Mouse (Mus musculus) adrenal gland, adult 8-10 months (tissue): ENCODE results near the gene Cntn5. TPM values are rescaled to one million over a fixed set of nuclear protein-coding genes. Genes with fewer than 3 reads are reported as not detected.

Experiments used
- DNase-seq: peaks from one replicate; pipeline ENCODE4 v3.0.0; 2022
- total RNA-seq, 4 experiments: library from RNA; stranded (reverse); gene quantifications; 2 replicates each; pipeline ENCODE4 v1.2.4; 2022

The Cntn5 gene
- total RNA-seq, 4 experiments from 2014 or later = not detected

DNA sequence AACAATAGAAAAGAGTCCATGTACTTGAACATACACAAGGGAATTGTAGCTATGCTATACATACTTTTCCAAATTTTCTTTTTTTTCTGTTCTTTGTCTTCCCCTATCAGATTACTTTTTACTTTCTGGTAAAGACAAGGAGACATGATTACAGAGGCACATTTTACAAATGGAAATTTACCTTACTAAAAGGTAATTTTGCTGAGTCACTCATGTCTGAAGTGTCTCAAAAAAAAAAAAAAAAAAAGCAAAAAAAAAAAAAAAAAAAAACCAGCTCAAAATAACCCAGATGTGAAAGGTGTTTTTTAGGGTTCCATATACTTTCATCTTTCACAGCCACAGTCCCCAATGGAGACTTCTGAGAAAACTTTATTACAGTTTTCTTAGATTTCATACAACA, 492.5 kb downstream of the Cntn5 start:
- DNase-seq = no peak

DNA sequence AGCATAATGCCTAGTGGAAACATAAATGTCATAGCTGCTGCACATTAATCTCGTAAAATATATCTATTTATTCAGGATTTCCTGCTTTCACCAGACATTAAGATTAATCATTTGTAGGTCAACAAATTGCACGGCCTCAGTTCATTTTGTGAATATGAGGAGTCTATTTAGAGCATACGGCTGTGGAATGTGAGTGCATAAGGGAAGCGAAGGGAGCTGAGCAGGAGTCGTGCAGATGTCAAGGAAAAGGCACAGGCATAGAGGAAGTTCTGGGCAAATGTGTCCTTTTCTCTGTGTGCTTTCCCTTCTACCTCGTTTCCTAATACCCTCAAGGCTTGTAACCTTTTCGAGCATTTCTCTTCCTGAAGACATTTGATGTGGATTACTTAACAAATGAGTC, 504.5 kb downstream of the Cntn5 start:
- DNase-seq = no peak

DNA sequence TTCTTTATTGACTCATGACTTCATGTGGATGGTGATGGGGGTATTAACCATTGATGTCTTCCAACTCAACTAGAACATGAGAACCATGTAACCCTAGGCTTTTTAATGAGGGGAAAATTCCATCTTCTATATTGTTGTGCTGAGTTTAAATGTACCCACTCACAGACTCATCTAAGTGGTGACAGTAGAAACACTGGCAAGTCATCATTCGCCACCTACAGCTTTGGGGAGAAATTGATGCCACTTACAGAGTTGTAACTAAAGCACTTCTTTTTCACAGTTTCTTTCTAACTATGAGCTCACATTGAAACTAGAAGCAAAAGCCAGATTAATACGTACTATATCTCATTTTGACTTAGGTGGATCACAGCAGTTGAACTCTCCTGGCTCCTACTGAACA, 514.7 kb downstream of the Cntn5 start:
- no peak for DNase-seq

DNA sequence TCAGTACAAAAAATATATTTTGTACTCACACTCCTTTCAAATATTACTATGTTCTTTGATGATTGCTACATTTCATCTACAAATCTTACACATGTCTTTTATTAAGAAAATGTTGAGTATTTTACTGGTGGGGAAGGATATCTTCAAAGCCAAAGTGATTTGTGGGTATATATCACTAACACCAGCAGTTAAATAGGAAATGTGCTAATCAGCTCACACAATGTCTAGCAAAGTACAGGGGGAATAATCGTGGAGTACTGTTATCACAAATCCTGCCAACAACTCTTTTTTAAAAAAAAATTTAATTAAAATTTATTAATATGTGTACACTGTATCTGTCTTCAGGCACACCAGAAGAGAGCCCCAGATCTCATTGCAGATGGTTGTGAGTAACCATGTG, 520.1 kb downstream of the Cntn5 start:
- DNase-seq = no peak

DNA sequence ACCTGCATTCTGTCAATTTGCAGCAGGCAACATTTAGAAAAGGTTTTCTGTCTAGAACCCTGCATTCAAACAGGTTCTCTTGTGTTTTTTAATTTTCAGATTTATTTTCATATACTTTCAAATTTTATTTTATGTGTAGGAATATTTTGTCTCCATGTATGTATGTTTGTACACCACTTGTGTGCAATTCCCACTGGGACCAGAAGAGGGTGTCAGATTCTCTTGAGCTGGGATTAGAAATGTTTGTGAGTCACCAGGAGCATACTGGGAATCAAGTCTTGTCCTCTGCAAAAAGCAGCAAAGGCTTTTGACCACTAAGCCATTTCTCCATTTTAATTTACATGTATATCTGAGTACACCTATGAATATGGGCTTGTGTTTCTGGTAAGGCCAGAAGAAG, 521.4 kb downstream of the Cntn5 start:
- no peak for DNase-seq

DNA sequence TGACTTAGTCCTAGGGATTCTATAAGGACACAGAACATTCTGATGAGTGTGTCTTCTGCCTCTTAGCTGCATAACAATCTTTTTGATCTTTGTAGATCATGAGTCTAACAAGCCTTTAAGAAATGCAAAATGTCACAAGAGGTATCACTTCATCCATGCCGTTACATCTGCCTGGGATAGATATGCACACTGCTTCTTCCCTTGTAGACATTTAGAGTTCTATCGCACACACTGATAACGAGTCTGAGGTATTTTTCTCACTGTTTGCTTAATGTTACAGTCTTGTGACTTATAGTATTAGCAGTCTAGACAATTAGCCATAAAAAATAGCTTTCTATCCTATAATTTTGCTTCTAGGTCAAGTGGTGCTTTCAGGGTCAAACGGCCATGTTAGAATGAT, 522.9 kb downstream of the Cntn5 start:
- DNase-seq = no peak

DNA sequence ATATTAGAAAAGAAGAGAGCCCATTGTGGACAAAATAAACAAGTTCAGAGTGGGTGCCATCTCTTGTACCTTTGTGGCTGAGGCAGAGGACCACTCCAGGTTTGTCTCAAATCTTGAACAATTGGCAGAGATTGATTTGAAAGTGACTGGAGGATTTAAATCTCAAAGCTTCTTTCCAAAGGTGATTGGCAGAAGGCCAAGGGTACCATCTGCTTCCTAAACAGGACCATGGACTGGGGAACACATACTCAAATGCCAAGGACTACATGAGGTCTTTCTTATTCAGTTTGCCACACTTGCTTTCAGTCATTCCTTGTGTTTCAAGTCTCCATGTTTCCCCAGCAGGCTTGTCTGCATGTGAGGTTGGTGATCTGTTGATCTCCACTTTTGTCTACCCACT, 528.3 kb downstream of the Cntn5 start:
- no peak for DNase-seq

DNA sequence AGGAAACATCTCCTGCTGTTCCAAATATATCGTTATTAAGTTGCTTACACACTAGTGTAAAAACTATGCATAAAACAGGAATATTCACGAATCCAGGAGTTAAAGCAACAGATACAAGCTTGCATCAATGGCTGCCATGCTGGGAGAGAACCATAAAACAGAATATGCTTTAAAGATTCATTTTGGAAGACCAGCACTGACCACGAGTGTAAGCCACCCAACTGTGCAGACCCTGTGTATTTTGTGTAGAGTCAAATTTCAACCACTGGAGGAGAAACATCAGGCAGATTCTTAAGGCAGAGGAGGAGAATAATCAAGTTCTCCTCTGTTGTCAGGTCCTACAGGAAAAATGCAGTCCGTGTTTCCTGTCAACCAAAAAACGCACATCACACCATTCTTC, 535.6 kb downstream of the Cntn5 start:
- no peak for DNase-seq

- DNase-seq = no peak
Measured at GRCm38 (mm10) chr9:10368410-10368809, 536.2 kb downstream of the Cntn5 start.

GRCm38 (mm10) chr9:10366246-10366955, 538.2 kb downstream of the Cntn5 start:
- no peak for DNase-seq

- DNase-seq = no peak
Measured at GRCm38 (mm10) chr9:10350909-10351655, 553.5 kb downstream of the Cntn5 start.

DNA sequence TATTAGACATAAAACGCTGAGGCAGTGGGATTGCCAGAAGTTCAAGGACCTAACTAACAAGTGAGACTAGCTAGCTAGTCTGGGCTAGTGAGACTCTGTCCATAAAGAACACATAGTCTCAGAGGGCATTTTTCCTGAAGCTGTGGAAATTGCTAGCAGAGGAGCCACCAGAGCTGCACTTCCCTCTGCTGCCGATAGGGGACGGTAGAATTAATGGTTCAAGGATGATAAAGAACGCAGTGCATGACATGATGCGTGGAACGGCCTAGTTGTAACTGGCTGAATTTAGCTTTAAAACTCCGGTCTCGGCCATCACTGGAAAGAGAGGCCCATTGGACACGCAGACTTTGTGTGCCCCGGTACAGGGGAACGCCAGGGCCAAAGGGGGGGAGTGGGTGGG, 555.8 kb downstream of the Cntn5 start:
- no peak for DNase-seq

DNA sequence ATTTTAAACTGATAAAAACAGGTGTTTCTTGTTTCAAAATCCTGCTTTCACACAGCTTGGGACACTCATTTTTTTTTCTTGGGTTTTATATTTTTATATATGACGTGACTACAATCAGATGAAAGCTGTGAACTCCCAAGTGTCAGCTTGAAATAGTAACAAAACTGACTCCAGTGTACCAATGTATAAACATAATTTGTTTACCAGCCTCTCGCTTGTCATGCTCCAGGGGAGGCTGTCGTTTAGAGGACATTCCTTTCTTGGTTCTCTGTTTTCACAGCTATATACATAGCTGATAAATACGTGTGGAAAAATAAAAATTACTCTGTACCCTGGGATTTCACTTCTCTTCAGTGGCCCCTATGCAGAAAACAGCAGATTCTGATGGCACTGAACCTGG, 556.4 kb downstream of the Cntn5 start:
- no peak for DNase-seq

DNA sequence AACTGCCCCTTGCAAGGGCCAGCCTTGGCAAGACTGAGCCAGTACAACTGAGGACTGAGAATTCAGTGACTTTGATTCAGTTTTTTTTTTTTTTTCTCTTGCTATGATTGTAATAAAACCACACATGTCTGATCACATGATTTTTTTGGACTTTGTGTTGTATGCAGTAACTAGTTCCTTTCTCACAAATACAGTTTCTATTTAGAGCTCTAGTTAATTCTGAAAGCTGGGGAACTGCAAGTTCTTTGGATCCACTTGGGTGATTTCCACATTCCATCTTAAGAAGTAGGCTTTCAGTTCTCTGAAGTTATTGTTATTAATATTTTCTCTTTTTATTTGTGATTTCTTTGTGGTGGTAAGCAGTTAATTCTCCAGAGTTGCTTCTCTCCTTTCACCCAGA, 563.8 kb downstream of the Cntn5 start:
- DNase-seq = no peak

GRCm38 (mm10) chr9:10339716-10340115, 564.9 kb downstream of the Cntn5 start:
- no peak for DNase-seq

DNA sequence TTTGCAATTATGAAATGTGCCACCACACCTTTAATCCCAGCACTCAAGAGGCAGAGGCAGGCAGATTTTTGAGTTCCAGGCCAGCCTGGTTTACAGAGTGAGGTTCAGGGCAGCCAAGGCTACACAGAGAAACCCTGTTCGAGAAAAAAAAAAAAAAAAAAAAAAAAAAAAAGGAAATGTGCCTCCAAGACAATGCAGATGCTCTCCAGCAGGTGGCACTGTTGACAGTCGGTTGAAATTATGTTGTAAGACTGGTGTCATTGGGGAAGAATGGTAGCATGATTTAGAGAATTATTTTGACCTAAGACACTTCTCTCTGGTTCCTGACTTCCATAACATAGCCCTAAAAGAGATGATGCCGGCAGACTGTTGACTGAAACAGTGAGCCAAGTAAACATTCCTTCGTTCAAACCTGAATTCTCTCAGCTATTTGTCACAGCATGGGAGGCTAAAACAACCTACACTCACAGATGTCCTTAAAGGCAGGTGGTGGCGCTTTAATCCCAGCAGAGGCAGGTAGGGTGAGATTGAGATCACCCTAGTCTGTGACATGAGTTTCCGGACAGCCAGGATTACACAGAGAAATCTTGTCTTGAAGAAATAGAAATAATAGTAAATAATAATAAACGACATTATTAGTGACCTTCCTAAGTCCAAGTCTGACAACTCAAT, 579.7 kb downstream of the Cntn5 start:
- DNase-seq = no peak

GRCm38 (mm10) chr9:10269342-10269741, 635.2 kb downstream of the Cntn5 start:
- no peak for DNase-seq

DNA sequence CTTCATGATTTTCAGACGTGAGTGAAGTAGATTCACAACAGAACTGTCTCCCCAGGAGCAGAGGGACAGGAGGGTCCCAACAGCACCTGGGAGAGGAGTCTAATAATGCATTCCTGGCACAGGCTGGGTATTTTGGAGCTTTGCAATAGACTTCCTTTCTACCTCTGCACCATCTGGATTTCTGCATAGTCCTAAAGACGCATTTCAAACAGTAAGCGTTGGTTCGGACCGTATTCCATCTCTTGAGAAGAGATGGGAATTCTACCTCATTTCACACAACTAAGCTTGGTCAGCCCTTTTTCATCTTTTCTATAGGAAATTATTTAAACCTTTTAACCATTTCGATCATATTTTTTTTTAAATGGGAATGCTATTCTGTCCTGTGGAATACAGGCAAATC, 635.7 kb downstream of the Cntn5 start:
- DNase-seq = no peak

DNA sequence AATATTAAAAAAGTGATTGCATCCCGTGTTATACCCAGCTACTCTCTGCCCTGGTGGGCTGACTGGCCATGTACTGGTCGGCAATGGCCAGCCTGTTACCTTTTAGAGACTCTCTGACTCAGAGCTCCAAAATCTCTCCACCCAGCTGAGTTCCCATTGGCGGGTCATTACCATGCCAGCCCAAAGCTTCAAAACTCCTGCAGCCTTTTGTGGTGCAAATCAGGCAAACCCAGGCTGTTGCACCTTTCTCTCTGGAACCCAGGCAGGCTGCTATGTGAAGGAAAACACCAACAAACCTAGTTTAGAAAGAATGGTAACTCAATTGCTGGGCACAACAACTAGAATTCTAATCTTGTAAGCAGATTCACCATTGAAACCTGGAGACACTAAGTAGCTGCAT, 639.0 kb downstream of the Cntn5 start:
- no peak for DNase-seq

DNA sequence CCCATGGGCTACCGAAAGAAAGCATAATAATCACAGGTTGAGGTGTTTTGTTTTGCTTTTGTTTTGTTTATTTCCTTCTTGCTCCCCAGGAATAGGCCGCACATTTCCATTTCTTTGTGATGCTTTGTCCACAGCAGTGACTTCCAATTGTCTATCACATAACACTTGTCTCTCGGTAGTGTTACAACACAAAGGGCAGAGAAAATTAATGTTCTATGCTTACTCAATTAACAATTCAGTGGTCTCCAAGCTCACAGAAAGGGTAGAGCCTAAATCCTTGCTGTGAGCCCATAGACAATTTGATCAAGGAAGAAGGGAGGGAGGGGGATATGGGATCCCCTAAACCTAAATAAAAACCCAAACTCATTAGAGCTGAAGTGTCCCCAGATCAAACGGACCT, 671.2 kb downstream of the Cntn5 start:
- no peak for DNase-seq

DNA sequence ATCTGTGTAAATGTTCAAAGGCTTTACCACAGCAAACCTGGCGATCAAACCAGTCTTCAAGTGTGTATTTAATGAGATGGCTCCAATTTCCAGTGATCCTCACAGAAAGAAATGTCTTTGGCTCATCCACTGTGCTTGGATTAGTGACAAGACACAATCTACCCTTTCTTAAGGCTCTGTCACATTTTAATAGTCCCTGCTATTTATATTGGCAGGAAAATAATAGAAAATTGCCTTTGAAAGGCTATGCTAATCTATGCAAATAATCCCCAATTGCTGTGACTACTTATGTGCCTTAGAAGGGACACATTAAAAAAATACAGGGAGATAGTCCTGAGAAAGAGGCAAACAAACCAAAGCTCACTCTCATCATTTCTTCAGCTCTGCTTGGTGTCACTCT, 672.5 kb downstream of the Cntn5 start:
- no peak for DNase-seq

GRCm38 (mm10) chr9:10230973-10231372, 673.6 kb downstream of the Cntn5 start:
- no peak for DNase-seq

- DNase-seq = no peak
Measured at GRCm38 (mm10) chr9:10229716-10230115, 674.9 kb downstream of the Cntn5 start.

GRCm38 (mm10) chr9:10226013-10226412, 678.6 kb downstream of the Cntn5 start:
- DNase-seq = no peak
